Mouse (Mus musculus) embryonic facial prominence, embryonic 13.5 days (tissue): Measurements from ENCODE around the gene Elavl1. TPM values are rescaled to one million over a fixed set of nuclear protein-coding genes. Genes with fewer than 3 reads are reported as not detected.

Source experiments
- ATAC-seq: fragments of 200-750 bp; cut with Nextera tagmentation; 2 replicates; pipeline ENCODE4 v1.8.0; 2017; ENCODE audit warnings: low read depth; ENCODE audit not compliant: insufficient number of reproducible peaks, insufficient read depth, low FRiP score, low TSS enrichment
- H3K27ac ChIP-seq: fragments of 300-500 bp; sonication (generic); 2 replicates; pipeline ENCODE4 v1.5.1; 2015; ENCODE audit warnings: moderate library complexity, mild to moderate bottlenecking, inconsistent platforms
- H3K27me3 ChIP-seq: fragments of 300-500 bp; sonication (generic); 2 replicates; pipeline ENCODE4 v1.6.1; 2015; ENCODE audit warnings: mild to moderate bottlenecking, inconsistent platforms
- H3K36me3 ChIP-seq: fragments of 300-500 bp; sonication (generic); 2 replicates; pipeline ENCODE4 v1.6.1; 2015; ENCODE audit warnings: mild to moderate bottlenecking, inconsistent platforms
- H3K4me1 ChIP-seq: fragments of 300-500 bp; sonication (generic); 2 replicates; pipeline ENCODE4 v1.6.1; 2015; ENCODE audit warnings: inconsistent platforms
- H3K4me2 ChIP-seq: fragments of 300-500 bp; sonication (generic); 2 replicates; pipeline ENCODE4 v1.6.1; 2015; ENCODE audit warnings: moderate library complexity, mild to moderate bottlenecking, inconsistent platforms
- H3K4me3 ChIP-seq: fragments of 300-500 bp; sonication (generic); 2 replicates; pipeline ENCODE4 v1.5.1; 2015; ENCODE audit warnings: mild to moderate bottlenecking, inconsistent platforms
- H3K9ac ChIP-seq: fragments of 300-500 bp; sonication (generic); 2 replicates; pipeline ENCODE4 v1.6.1; 2015; ENCODE audit warnings: mild to moderate bottlenecking, inconsistent platforms
- H3K9me3 ChIP-seq: fragments of 300-500 bp; sonication (generic); 2 replicates; pipeline ENCODE4 v1.6.1; 2016; ENCODE audit warnings: inconsistent platforms
- WGBS: fragments of 180-500 bp; shearing (Covaris S2); methylation state at CpG from one replicate; pipeline ENCODE4 v1.1.7; 2015; ENCODE audit warnings: mixed read lengths; 5-methylcytosine and 5-hydroxymethylcytosine counted together
- polyA plus RNA-seq: library from polyadenylated mRNA; unstranded; fragments of >200 nt; fragmentation: Nextera tagmentation; extraction: Ambion mirVana; gene quantifications from 2 replicates; pipeline ENCODE4 v1.2.1, GENCODE M21; 2015

The Elavl1 gene
- polyA plus RNA-seq, 1 experiment from 2014 or later, result 263 TPM

- Histone ChIP-seq H3K27me3 (no peaks in the 10 kb centered on the region; the same call in 1 of the 2 replicates), H3K4me2 (no peak overlapping the region), H3K36me3 (peaks cover 84% of the 10 kb centered on the region), H3K4me1 (peaks cover 25% of the 10 kb centered on the region), H3K9me3 (no peaks in the 10 kb centered on the region), H3K9ac (peak overlapping the region; percentile 11; the same call in 1 of the 2 replicates), H3K4me3 (no peak overlapping the region), H3K27ac (no peak overlapping the region)
- 95% methylated on average over 5 of the region's 5 CpGs for WGBS
- ATAC-seq, result no peak
Measured at GRCm38 (mm10) chr8:4245061-4245460, 80.2 kb downstream of the Elavl1 start.

- Histone ChIP-seq H3K36me3 (peaks cover 28% of the 10 kb centered on the region), H3K4me2 (peak overlapping the region; percentile 89), H3K4me1 (peaks cover 25% of the 10 kb centered on the region), H3K4me3 (peak overlapping the region; percentile 79), H3K9ac (peak overlapping the region; percentile 85), H3K9me3 (no peaks in the 10 kb centered on the region), H3K27ac (peak overlapping the region; percentile 97), H3K27me3 (no peaks in the 10 kb centered on the region)
- WGBS, result 13% methylated on average over 19 of the region's 19 CpGs
- ATAC-seq, result no peak
Measured at GRCm38 (mm10) chr8:4239193-4239890, 85.9 kb downstream of the Elavl1 start.

GRCm38 (mm10) chr8:4238434-4239192, 86.6 kb downstream of the Elavl1 start, which contains the start of the genes Map2k7 and Gm49320:
Map2k7 (plus strand) TSS chr8:4238740.
Gm49320 (plus strand) TSS chr8:4238865.
- Histone ChIP-seq H3K4me1 (peaks cover 25% of the 10 kb centered on the region), H3K36me3 (peaks cover 20% of the 10 kb centered on the region), H3K27me3 (no peaks in the 10 kb centered on the region), H3K4me3 (peak within 1 kb of the TSS; percentile 79), H3K9ac (peak within 1 kb of the TSS; percentile 85), H3K4me2 (peak within 1 kb of the TSS; percentile 89), H3K9me3 (no peaks in the 10 kb centered on the region), H3K27ac (peak within 1 kb of the TSS; percentile 97)
- WGBS, result 0% methylated on average over 62 of the region's 71 CpGs
- ATAC-seq, result peak; percentile 93

- Histone ChIP-seq H3K27ac (peak overlapping the region; percentile 97), H3K9ac (peak overlapping the region; percentile 83)
Measured at GRCm38 (mm10) chr8:4237814-4238433, 87.3 kb downstream of the Elavl1 start.

More at GRCm38 (mm10) chr8:4237814-4238433, 87.3 kb downstream of the Elavl1 start:
- Histone ChIP-seq H3K4me3 (peak overlapping the region; percentile 79), H3K9me3 (no peaks in the 10 kb centered on the region), H3K36me3 (peaks cover 14% of the 10 kb centered on the region), H3K4me1 (peaks cover 25% of the 10 kb centered on the region), H3K4me2 (peak overlapping the region; percentile 89), H3K27me3 (no peaks in the 10 kb centered on the region)
- 23% methylated on average over 15 of the region's 15 CpGs for WGBS
- ATAC-seq, result peak; percentile 18

Other genes with a start within 250 kb of the Elavl1 start
- not detected in 2 replicates for gene Cd209f, start 219.6 kb downstream of the Elavl1 start, polyA plus RNA-seq
- not detected in 2 replicates for gene Cd209g, start 191.3 kb downstream of the Elavl1 start, polyA plus RNA-seq
- 34.6 and 36.3 TPM in 2 replicates for gene Evi5l, start 158.8 kb downstream of the Elavl1 start, polyA plus RNA-seq
- gene Prr36, start 108.0 kb downstream of the Elavl1 start, polyA plus RNA-seq, result 2.3 and 3.3 TPM in 2 replicates
- 1.8 and 2.5 TPM in 2 replicates for gene Lrrc8e, start 98.6 kb downstream of the Elavl1 start, polyA plus RNA-seq
- 29.8 and 34.0 TPM in 2 replicates for gene Map2k7, start 86.7 kb downstream of the Elavl1 start, polyA plus RNA-seq
- 1.8 and 2.0 TPM in 2 replicates for gene Gm49320, start 86.5 kb downstream of the Elavl1 start, polyA plus RNA-seq
- 4.6 and 7.3 TPM in 2 replicates for gene Tgfbr3l, start 77.2 kb downstream of the Elavl1 start, polyA plus RNA-seq
- gene Snapc2, start 72.3 kb downstream of the Elavl1 start, polyA plus RNA-seq, result 56.1 and 65.7 TPM in 2 replicates
- 104 and 110 TPM in 2 replicates for gene Ctxn1, start 66.1 kb downstream of the Elavl1 start, polyA plus RNA-seq
- gene Timm44, start 49.5 kb downstream of the Elavl1 start, polyA plus RNA-seq, result 65.7 and 67.6 TPM in 2 replicates
- 21.0 and 21.1 TPM in 2 replicates for gene Ccl25, start 203 bp downstream of the Elavl1 start, polyA plus RNA-seq
- gene Cers4, start 167.6 kb upstream of the Elavl1 start, polyA plus RNA-seq, result 15.4 and 18.9 TPM in 2 replicates